17 mouse cellular contexts compared by ENCODE assay signal in genomic region chr14:17933475-17933874, GRCm38 (mm10).
"Had no signal": no experiment of that assay in that cellular context is flagged by ENCODE, and none has a peak within 500 bp of the region (broad histone marks: within the 10 kb centered on the region; RNA-seq: fewer than 3 reads in every experiment).

No protein-coding gene starts in this region.

- ATAC-seq: liver, embryonic 12.5 days; liver, postnatal 0 days; lung, postnatal 0 days; midbrain, embryonic 13.5 days; midbrain, embryonic 15.5 days; midbrain, embryonic 16.5 days had no signal

- DNase-seq: left cerebral cortex, postnatal 4 days; liver; liver, embryonic 13.5 days; liver, postnatal 0 days; lung, adult 18-20 months; lung, adult 2 months; lung, embryonic 14.5 days; lung, postnatal 10 days; lung, postnatal 14 days; lung, postnatal 36 days; lung, postnatal 4 days; midbrain, embryonic 14.5 days had no signal
